ENCODE assay signal across 14 mouse cellular contexts in the genomic region with DNA sequence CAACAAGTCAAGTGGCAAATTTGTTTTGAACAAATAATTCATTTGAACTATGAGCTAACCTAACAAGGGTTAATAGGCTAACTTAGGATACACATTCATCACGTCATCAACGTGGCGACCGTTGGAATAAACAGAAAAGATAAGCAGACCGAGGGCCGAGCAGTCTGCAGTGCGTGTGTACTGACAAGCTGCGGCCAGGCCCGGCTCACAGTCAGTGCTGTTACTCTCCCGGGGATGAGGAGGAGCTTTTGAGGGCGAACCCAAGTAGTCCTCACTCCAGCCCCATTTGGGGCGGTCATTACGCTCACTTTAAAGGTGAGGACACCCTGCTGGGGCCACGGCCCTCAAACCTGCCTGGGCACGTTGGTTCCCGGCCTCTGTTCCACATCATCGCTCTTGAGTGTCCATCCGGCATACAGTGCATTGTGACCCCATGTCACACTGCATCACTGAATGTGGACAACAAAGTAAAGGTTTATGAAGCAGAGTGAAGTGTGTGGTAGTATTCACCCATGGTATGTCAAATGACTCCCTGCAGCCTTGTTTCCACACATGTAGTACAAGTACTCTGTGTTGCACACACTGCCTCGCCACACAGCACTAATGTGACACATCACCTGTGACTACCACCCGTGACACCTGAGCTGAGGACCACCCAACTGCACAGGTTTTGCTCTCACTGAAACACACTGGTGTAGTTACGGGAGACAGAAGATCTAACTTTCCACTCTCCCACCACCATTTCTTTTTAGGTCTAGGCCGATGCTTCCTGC.
DNase-seq lines count a peak whose midpoint lies in the region.
"Had no signal": no experiment of that assay in that cellular context is flagged by ENCODE, and none has a peak within 500 bp of the region (broad histone marks: within the 10 kb centered on the region; RNA-seq: fewer than 3 reads in every experiment).

No protein-coding gene starts in this region.

- H3K4me1 ChIP-seq in embryonic facial prominence, embryonic 10.5 days: peaks cover 28% of the 10 kb centered on the region
- H3K4me1 ChIP-seq in megakaryocyte, embryonic 14.5 days: peaks cover 3% of the 10 kb centered on the region; the same call in 1 of the 2 replicates

- WGBS in embryonic facial prominence, embryonic 10.5 days: 73% methylated on average over 22 of the region's 22 CpGs

- peak; percentile 57 for DNase-seq in embryo, embryonic 10 days (ENCODE audit: low spot score)
- DNase-seq in embryo, embryonic 9.5 days (ENCODE audit: extremely low spot score): no peak
- DNase-seq in kidney, adult 9 months: peak; percentile 7
- no peak for DNase-seq in kidney, adult 11 months
- DNase-seq in embryonic facial prominence, embryonic 10.5 days (ENCODE audit: low spot score): no peak
- DNase-seq in cerebellum, postnatal 14 days: no peak
- DNase-seq in lung, postnatal 36 days: no peak
- DNase-seq: heart, postnatal 4 days; lung, adult 18-20 months; right cerebral cortex, postnatal 25 days had no signal

- H3K36me3 ChIP-seq in embryonic facial prominence, embryonic 10.5 days (replicated peaks): no peaks in the 10 kb centered on the region
- peaks cover 3% of the 10 kb centered on the region for H3K36me3 ChIP-seq in megakaryocyte, embryonic 14.5 days (replicated peaks; ENCODE audit: low read length)
- H3K36me3 ChIP-seq: midbrain, embryonic 13.5 days; neural tube, embryonic 13.5 days had no signal

- no peak overlapping the region for H3K4me3 ChIP-seq in embryonic facial prominence, embryonic 10.5 days
- peak overlapping the region; percentile 6 for H3K4me3 ChIP-seq in megakaryocyte, embryonic 14.5 days (replicated peaks)
- H3K4me3 ChIP-seq: left cerebral cortex, adult 2 months; midbrain, embryonic 13.5 days; neural tube, embryonic 13.5 days had no signal

- H3K27ac ChIP-seq in embryonic facial prominence, embryonic 10.5 days (replicated peaks): peak overlapping the region; percentile 19; the same call in 1 of the 2 replicates
- H3K27ac ChIP-seq: left cerebral cortex, adult 2 months; midbrain, embryonic 13.5 days; neural tube, embryonic 13.5 days had no signal

- peaks cover 3% of the 10 kb centered on the region; the same call in 1 of the 2 replicates for H3K9me3 ChIP-seq in embryonic facial prominence, embryonic 10.5 days
- H3K9me3 ChIP-seq in megakaryocyte, embryonic 14.5 days: peaks cover 8% of the 10 kb centered on the region
- H3K9me3 ChIP-seq: neural tube, embryonic 13.5 days had no signal

- no peaks in the 10 kb centered on the region for H3K27me3 ChIP-seq in embryonic facial prominence, embryonic 10.5 days (replicated peaks; ENCODE audit: low read depth, poor library complexity, severe bottlenecking)
- H3K27me3 ChIP-seq in megakaryocyte, embryonic 14.5 days (replicated peaks): no peaks in the 10 kb centered on the region
- H3K27me3 ChIP-seq: midbrain, embryonic 13.5 days; neural tube, embryonic 13.5 days had no signal

Comparison
In these comparisons a context has a peak if more than half of its experiments do, and no peak if none do; other contexts are left out.
1. DNase-seq: peak in embryo, embryonic 10 days (single experiment) and kidney, adult 9 months (single experiment); none in embryo, embryonic 9.5 days (single experiment), kidney, adult 11 months (single experiment), embryonic facial prominence, embryonic 10.5 days (single experiment), cerebellum, postnatal 14 days (0 of 2) and lung, postnatal 36 days (single experiment).